Mouse (Mus musculus): ENCODE measurements around the gene Tm9sf1.

DNA sequence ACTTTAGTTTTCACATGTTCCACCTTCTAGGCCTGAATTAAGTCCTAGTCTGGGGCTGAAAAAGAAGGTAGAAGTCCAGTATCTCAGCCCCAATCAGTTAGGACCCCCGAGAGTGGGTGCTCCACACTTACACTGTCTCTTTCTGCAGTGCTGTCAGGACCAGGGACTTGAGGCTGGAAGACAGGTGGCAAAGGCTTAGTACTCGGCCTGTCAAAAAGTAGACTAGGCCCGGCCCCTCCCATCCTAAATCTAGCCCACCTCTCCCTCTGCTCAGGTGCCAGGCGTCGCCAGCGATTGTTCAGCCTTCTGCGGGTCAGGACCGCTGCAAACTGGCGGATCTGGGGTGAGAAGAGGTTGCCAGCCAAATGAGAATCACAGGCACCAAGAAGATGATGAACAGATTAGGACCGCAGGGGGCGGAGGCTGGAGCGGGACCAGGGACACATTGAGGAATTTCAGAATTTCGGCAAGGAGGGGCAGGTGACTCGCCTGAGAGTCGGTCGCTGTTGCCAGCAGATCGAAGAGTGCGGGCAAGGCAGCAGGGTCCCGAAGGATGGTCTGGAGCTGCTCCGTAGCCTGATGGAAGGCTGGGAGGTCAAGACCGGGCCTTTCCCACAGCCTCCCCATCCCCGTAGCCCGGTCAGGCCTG lies 8.6 kb downstream of the Tm9sf1 start:
- no peak for TF ChIP-seq CTCF (IDR thresholded peaks at IDR 0.05; ENCODE audit: insufficient read depth, low read length)
- no peak for TF ChIP-seq POLR2A (IDR thresholded peaks at IDR 0.05; ENCODE audit: borderline replicate concordance, extremely low read depth, low read depth, low read length)

Data from lung, adult 2 months (tissue).